Mouse (Mus musculus): ENCODE measurements around the gene Mark3.

DNA sequence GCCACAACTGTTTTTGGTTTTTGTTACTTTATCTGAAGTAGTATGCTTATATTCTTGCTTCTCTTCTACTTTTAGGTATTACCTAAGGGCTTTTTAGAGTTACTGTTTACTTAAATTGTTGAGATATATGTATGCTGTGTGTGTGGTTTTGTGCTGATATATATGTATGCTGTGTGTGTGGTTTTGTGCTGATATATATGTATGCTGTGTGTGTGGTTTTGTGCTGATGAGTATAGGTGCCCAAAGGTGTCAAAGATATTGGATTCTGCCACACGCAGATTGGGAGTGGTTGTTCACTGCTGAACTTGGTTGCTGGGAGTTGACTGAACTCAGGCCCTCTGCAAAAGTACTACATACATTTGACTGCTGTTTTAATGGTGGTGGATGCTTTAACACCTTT, 24.6 kb downstream of the Mark3 start:
- TF ChIP-seq POLR2A (IDR thresholded peaks at IDR 0.05; ENCODE audit: low read depth, low read length) (no peak), CTCF (conservative IDR thresholded peaks at IDR 0.05 in 1 of 2, IDR thresholded peaks at IDR 0.05 in 1 of 2; ENCODE audit: low read depth in 2 of 2, low read length in 2 of 2) (no peak), ZC3H11A (IDR thresholded peaks at IDR 0.05; ENCODE audit: low read depth, low read length) (no peak), ZKSCAN1 (IDR thresholded peaks at IDR 0.05; ENCODE audit: borderline replicate concordance, low read depth, low read length) (no peak), HCFC1 (IDR thresholded peaks at IDR 0.05; ENCODE audit: low read depth, low read length) (no peak), POLR2AphosphoS2 (IDR thresholded peaks at IDR 0.05; ENCODE audit: low read depth, low read length) (no peak), MYC (IDR thresholded peaks at IDR 0.05; ENCODE audit: low read depth, low read length) (no peak), E2F4 (IDR thresholded peaks at IDR 0.05; ENCODE audit: insufficient replicate concordance, low read depth, low read length) (no peak)
